Mouse (Mus musculus) lung, postnatal 0 days (tissue): ENCODE measurements around the gene Ccdc81. TPM values are rescaled to one million over a fixed set of nuclear protein-coding genes. Genes with fewer than 3 reads are reported as not detected.

Experiments used
- ATAC-seq: fragments of 200-750 bp; cut with Nextera tagmentation; 2 replicates; pipeline ENCODE4 v1.8.0; 2017; ENCODE audit warnings: moderate library complexity
- DNase-seq: peaks from one replicate; pipeline ENCODE4 v3.0.0-alpha.2; 2016; ENCODE audit warnings: low spot score
- H3K27ac ChIP-seq: fragments of 300-500 bp; sonication (generic); 2 replicates; pipeline ENCODE4 v1.5.1; 2014; ENCODE audit warnings: antibody characterized with exemption, mild to moderate bottlenecking, low read length, mixed read lengths
- H3K27me3 ChIP-seq: fragments of 300-500 bp; sonication (generic); replicated peaks from 2 replicates; pipeline ENCODE4 v1.6.1; 2014; ENCODE audit warnings: low read length, mixed read lengths; ENCODE audit not compliant: insufficient read depth
- H3K36me3 ChIP-seq: fragments of 300-500 bp; sonication (generic); 2 replicates; pipeline ENCODE4 v1.6.1; 2014; ENCODE audit warnings: low read length, mixed read lengths; ENCODE audit not compliant: insufficient read depth
- H3K4me1 ChIP-seq: fragments of 300-500 bp; sonication (generic); 2 replicates; pipeline ENCODE4 v1.6.1; 2014; ENCODE audit warnings: antibody characterized with exemption, low read depth, low read length, mixed read lengths; ENCODE audit not compliant: insufficient read depth
- H3K4me2 ChIP-seq: fragments of 300-500 bp; sonication (generic); replicated peaks from 2 replicates; pipeline ENCODE4 v1.6.1; 2014; ENCODE audit warnings: low read depth, mild to moderate bottlenecking, low read length, moderate library complexity, mixed read lengths
- H3K4me3 ChIP-seq: fragments of 300-500 bp; sonication (generic); 2 replicates; pipeline ENCODE4 v1.5.1; 2014; ENCODE audit warnings: low read depth, low read length
- H3K9ac ChIP-seq: fragments of 300-500 bp; sonication (generic); replicated peaks from 2 replicates; pipeline ENCODE4 v1.6.1; 2014; ENCODE audit warnings: low read depth, mild to moderate bottlenecking
- H3K9me3 ChIP-seq: fragments of 300-500 bp; sonication (generic); 2 replicates; pipeline ENCODE4 v1.6.1; 2016; ENCODE audit warnings: low read length, mixed read lengths
- CTCF ChIP-seq: IDR thresholded peaks from 2 replicates; pipeline ENCODE4 v1.5.1; 2016; ENCODE audit warnings: antibody characterized with exemption, mild to moderate bottlenecking
- EP300 ChIP-seq: IDR thresholded peaks from 2 replicates; pipeline ENCODE4 v1.6.1; 2016; ENCODE audit warnings: antibody characterized with exemption, mild to moderate bottlenecking, control low read depth
- WGBS: fragments of 180-500 bp; shearing (Covaris S2); extraction: QIAGEN DNeasy Blood & Tissue Kit; methylation state at CpG from one replicate; pipeline ENCODE4 v1.1.7; 2014; 5-methylcytosine and 5-hydroxymethylcytosine counted together
- polyA plus RNA-seq: library from polyadenylated mRNA; unstranded; fragments of >200 nt; fragmentation: Nextera tagmentation; extraction: Ambion mirVana; gene quantifications from 2 replicates; pipeline ENCODE4 v1.2.1, GENCODE M21; 2015

The Ccdc81 gene
- polyA plus RNA-seq, 1 experiment from 2014 or later = 1.2 TPM

GRCm38 (mm10) chr7:89923441-89924180 lies 20.2 kb upstream of the Ccdc81 start:
- Histone ChIP-seq H3K4me2 (no peak overlapping the region), H3K4me1 (no peaks in the 10 kb centered on the region), H3K36me3 (no peaks in the 10 kb centered on the region), H3K27me3 (no peaks in the 10 kb centered on the region), H3K27ac (no peak overlapping the region), H3K9me3 (no peaks in the 10 kb centered on the region), H3K4me3 (no peak overlapping the region), H3K9ac (no peak overlapping the region)
- TF ChIP-seq CTCF = no peak
- TF ChIP-seq EP300 = no peak
- DNase-seq (no peak), ATAC-seq (no peak)
- WGBS = 95% methylated on average over 15 of the region's 15 CpGs

- Histone ChIP-seq H3K27ac (no peak overlapping the region), H3K4me3 (no peak overlapping the region), H3K36me3 (no peaks in the 10 kb centered on the region), H3K9me3 (no peaks in the 10 kb centered on the region), H3K9ac (no peak overlapping the region), H3K4me2 (no peak overlapping the region), H3K4me1 (no peaks in the 10 kb centered on the region), H3K27me3 (no peaks in the 10 kb centered on the region)
- ATAC-seq (no peak), DNase-seq (no peak)
- WGBS = 89% methylated on average over 4 of the region's 4 CpGs
- no peak for TF ChIP-seq EP300
- TF ChIP-seq CTCF = no peak
Observed at GRCm38 (mm10) chr7:89917776-89918175, 14.3 kb upstream of the Ccdc81 start.

- Histone ChIP-seq H3K27ac (no peak overlapping the region), H3K4me1 (no peaks in the 10 kb centered on the region), H3K9me3 (no peaks in the 10 kb centered on the region), H3K27me3 (no peaks in the 10 kb centered on the region), H3K4me2 (no peak overlapping the region), H3K4me3 (no peak overlapping the region), H3K36me3 (no peaks in the 10 kb centered on the region), H3K9ac (no peak overlapping the region)
- ATAC-seq (no peak), DNase-seq (no peak)
- WGBS = 92% methylated on average over 5 of the region's 5 CpGs
- TF ChIP-seq EP300 (peak; percentile 51; the same call in 1 of the 2 replicates), CTCF (no peak)
Observed at GRCm38 (mm10) chr7:89916711-89917110, 13.3 kb upstream of the Ccdc81 start.

- no peak for ATAC-seq
Observed at GRCm38 (mm10) chr7:89913432-89914158, 10.2 kb upstream of the Ccdc81 start.

GRCm38 (mm10) chr7:89912356-89912755 lies 8.9 kb upstream of the Ccdc81 start:
- Histone ChIP-seq H3K4me3 (no peak overlapping the region), H3K9me3 (no peaks in the 10 kb centered on the region), H3K36me3 (no peaks in the 10 kb centered on the region), H3K4me1 (no peaks in the 10 kb centered on the region), H3K27ac (no peak overlapping the region), H3K27me3 (no peaks in the 10 kb centered on the region), H3K9ac (no peak overlapping the region), H3K4me2 (no peak overlapping the region)
- TF ChIP-seq EP300 = no peak
- TF ChIP-seq CTCF = no peak
- ATAC-seq (no peak), DNase-seq (no peak)
- 85% methylated on average over 3 of the region's 3 CpGs for WGBS

More at GRCm38 (mm10) chr7:89913432-89914158, 10.2 kb upstream of the Ccdc81 start:
- no peak for TF ChIP-seq EP300
- TF ChIP-seq CTCF = no peak
- H3K36me3 ChIP-seq = no peaks in the 10 kb centered on the region
- no peak overlapping the region for H3K9ac ChIP-seq
- no peak overlapping the region for H3K4me3 ChIP-seq
- no peak for DNase-seq
- H3K4me1 ChIP-seq = no peaks in the 10 kb centered on the region
- no peaks in the 10 kb centered on the region for H3K9me3 ChIP-seq
- WGBS = 88% methylated on average over 3 of the region's 3 CpGs
- H3K27ac ChIP-seq = no peak overlapping the region
- no peaks in the 10 kb centered on the region for H3K27me3 ChIP-seq
- no peak overlapping the region for H3K4me2 ChIP-seq

GRCm38 (mm10) chr7:89909711-89910110 lies 6.3 kb upstream of the Ccdc81 start:
- no peaks in the 10 kb centered on the region for H3K36me3 ChIP-seq
- H3K4me2 ChIP-seq = no peak overlapping the region
- no peaks in the 10 kb centered on the region for H3K4me1 ChIP-seq
- no peak overlapping the region for H3K27ac ChIP-seq
- WGBS = 72% methylated on average over 4 of the region's 4 CpGs
- H3K4me3 ChIP-seq = no peak overlapping the region
- H3K9me3 ChIP-seq = no peaks in the 10 kb centered on the region
- no peak overlapping the region for H3K9ac ChIP-seq
- ATAC-seq = no peak
- no peaks in the 10 kb centered on the region for H3K27me3 ChIP-seq
- TF ChIP-seq CTCF = no peak
- no peak for TF ChIP-seq EP300
- DNase-seq = no peak
